Mouse (Mus musculus) lung, embryonic 14.5 days (tissue): ENCODE data around the gene Zfyve21. TPM values are rescaled to one million over a fixed set of nuclear protein-coding genes. Genes with fewer than 3 reads are reported as not detected.

ENCODE experiments used
- ATAC-seq: fragments of 200-750 bp; cut with Nextera tagmentation; 2 replicates; pipeline ENCODE4 v1.8.0; 2017; ENCODE audit warnings: mild to moderate bottlenecking, moderate TSS enrichment, moderate library complexity; ENCODE audit not compliant: insufficient read depth
- DNase-seq: peaks from one replicate; pipeline ENCODE4 v3.0.0-alpha.2; 2015
- H3K27ac ChIP-seq: fragments of 300-500 bp; sonication (generic); 2 replicates; pipeline ENCODE4 v1.5.1; 2014; ENCODE audit warnings: low read depth, mild to moderate bottlenecking, moderate library complexity
- H3K27me3 ChIP-seq: fragments of 300-500 bp; sonication (generic); 2 replicates; pipeline ENCODE4 v1.6.1; 2014; ENCODE audit warnings: low read length, control low read depth; ENCODE audit not compliant: insufficient read depth
- H3K36me3 ChIP-seq: fragments of 300-500 bp; sonication (generic); 2 replicates; pipeline ENCODE4 v1.6.1; 2014; ENCODE audit warnings: control low read depth; ENCODE audit not compliant: insufficient read depth
- H3K4me1 ChIP-seq: fragments of 300-500 bp; sonication (generic); 2 replicates; pipeline ENCODE4 v1.6.1; 2014; ENCODE audit warnings: antibody characterized with exemption, control low read depth; ENCODE audit not compliant: insufficient read depth
- H3K4me2 ChIP-seq: fragments of 300-500 bp; sonication (generic); 2 replicates; pipeline ENCODE4 v1.6.1; 2014; ENCODE audit warnings: mild to moderate bottlenecking
- H3K4me3 ChIP-seq: fragments of 300-500 bp; sonication (generic); 2 replicates; pipeline ENCODE4 v1.5.1; 2014; ENCODE audit warnings: low read depth, low read length
- H3K9ac ChIP-seq: fragments of 300-500 bp; sonication (generic); 2 replicates; pipeline ENCODE4 v1.6.1; 2014
- H3K9me3 ChIP-seq: fragments of 300-500 bp; sonication (generic); 2 replicates; pipeline ENCODE4 v1.6.1; 2016; ENCODE audit warnings: low read depth, low read length, control low read depth
- CTCF ChIP-seq: IDR thresholded peaks from 2 replicates; pipeline ENCODE4 v1.5.1; 2016; ENCODE audit warnings: antibody characterized with exemption, low read depth
- WGBS: fragments of 180-500 bp; shearing (Covaris S2); extraction: QIAGEN DNeasy Blood & Tissue Kit; methylation state at CpG from one replicate; pipeline ENCODE4 v1.1.7; 2014; 5-methylcytosine and 5-hydroxymethylcytosine counted together
- polyA plus RNA-seq: library from polyadenylated mRNA; unstranded; fragments of >200 nt; fragmentation: Nextera tagmentation; extraction: Ambion mirVana; gene quantifications from 2 replicates; pipeline ENCODE4 v1.2.1, GENCODE M21; 2014

Zfyve21 gene
- polyA plus RNA-seq, 1 experiment from 2014 or later = 111 TPM

DNA sequence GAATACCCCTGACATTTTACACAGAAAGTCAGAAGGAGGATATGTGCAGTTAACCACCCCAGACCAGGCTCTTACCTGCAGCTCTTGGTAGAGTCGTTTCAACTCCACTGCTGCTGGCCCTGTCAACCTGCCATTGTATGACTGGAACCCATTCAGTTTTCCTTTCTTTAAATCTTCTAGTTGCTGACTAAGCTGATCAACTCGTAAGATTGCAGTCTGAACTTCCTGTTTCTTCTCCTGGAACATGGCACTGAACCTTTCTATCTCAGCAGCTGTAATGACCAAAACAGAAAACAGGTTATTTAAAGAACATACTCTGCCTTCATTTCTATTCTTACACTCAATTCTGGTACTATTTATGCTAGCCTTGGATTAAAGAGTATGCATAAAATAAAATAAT lies 29.5 kb downstream of the Zfyve21 start:
- Histone ChIP-seq H3K4me3 (no peak overlapping the region), H3K27ac (no peak overlapping the region), H3K9me3 (no peaks in the 10 kb centered on the region), H3K4me1 (no peaks in the 10 kb centered on the region), H3K4me2 (no peak overlapping the region), H3K36me3 (peaks cover 38% of the 10 kb centered on the region), H3K27me3 (no peaks in the 10 kb centered on the region), H3K9ac (no peak overlapping the region)
- DNase-seq (no peak), ATAC-seq (no peak)
- WGBS = 47% methylated on average over 2 of the region's 2 CpGs
- no peak for TF ChIP-seq CTCF

DNA sequence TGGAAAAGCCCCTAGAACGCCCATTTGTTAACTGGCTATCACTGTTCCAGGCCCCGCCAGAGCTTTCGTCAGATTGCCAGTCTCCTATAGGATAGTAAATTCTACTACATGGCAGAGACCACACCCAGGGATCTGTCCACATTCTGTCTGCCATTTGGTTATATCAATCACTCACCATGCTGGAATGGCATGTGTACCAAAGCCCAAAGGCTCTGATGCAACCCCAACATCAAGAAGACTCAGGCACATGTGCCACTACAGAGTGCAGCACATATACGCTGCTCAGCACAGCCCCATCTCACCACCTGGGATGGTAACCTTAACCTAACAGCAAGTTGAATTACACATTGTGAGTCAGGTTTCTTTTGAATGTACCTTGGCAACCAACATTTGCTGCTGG lies 32.0 kb downstream of the Zfyve21 start:
- no peak for DNase-seq
- WGBS = 90% methylated on average over 4 of the region's 4 CpGs
- no peak for TF ChIP-seq CTCF
- H3K9ac ChIP-seq = no peak overlapping the region
- no peaks in the 10 kb centered on the region for H3K4me1 ChIP-seq
- ATAC-seq = no peak
- H3K27me3 ChIP-seq = no peaks in the 10 kb centered on the region
- H3K4me2 ChIP-seq = no peak overlapping the region
- peaks cover 18% of the 10 kb centered on the region; the same call in 1 of the 2 replicates for H3K36me3 ChIP-seq
- no peak overlapping the region for H3K4me3 ChIP-seq
- no peak overlapping the region for H3K27ac ChIP-seq
- no peaks in the 10 kb centered on the region for H3K9me3 ChIP-seq

GRCm38 (mm10) chr12:111846815-111847214 lies 32.8 kb downstream of the Zfyve21 start:
- Histone ChIP-seq H3K4me2 (no peak overlapping the region), H3K4me1 (no peaks in the 10 kb centered on the region), H3K9me3 (no peaks in the 10 kb centered on the region), H3K27me3 (no peaks in the 10 kb centered on the region), H3K4me3 (no peak overlapping the region), H3K36me3 (peaks cover 11% of the 10 kb centered on the region; the same call in 1 of the 2 replicates), H3K27ac (no peak overlapping the region), H3K9ac (no peak overlapping the region)
- no peak for TF ChIP-seq CTCF
- DNase-seq (no peak), ATAC-seq (no peak)
- WGBS = 78% methylated on average over 10 of the region's 10 CpGs

- H3K36me3 ChIP-seq = peaks cover 1% of the 10 kb centered on the region; the same call in 1 of the 2 replicates
- no peak overlapping the region for H3K4me3 ChIP-seq
- H3K4me1 ChIP-seq = no peaks in the 10 kb centered on the region
- WGBS = 67% methylated on average over 9 of the region's 9 CpGs
- TF ChIP-seq CTCF = no peak
- no peak overlapping the region for H3K4me2 ChIP-seq
- no peak for DNase-seq
- no peaks in the 10 kb centered on the region for H3K27me3 ChIP-seq
- no peak for ATAC-seq
- H3K27ac ChIP-seq = no peak overlapping the region
- H3K9me3 ChIP-seq = no peaks in the 10 kb centered on the region
- H3K9ac ChIP-seq = no peak overlapping the region
Measured at GRCm38 (mm10) chr12:111848300-111848798, 34.4 kb downstream of the Zfyve21 start.

- WGBS = 58% methylated on average over 2 of the region's 2 CpGs
- H3K36me3 ChIP-seq = no peaks in the 10 kb centered on the region
- ATAC-seq = no peak
- no peaks in the 10 kb centered on the region for H3K4me1 ChIP-seq
- no peaks in the 10 kb centered on the region for H3K9me3 ChIP-seq
- H3K9ac ChIP-seq = no peak overlapping the region
- DNase-seq = peak; percentile 14
- H3K27me3 ChIP-seq = no peaks in the 10 kb centered on the region
- TF ChIP-seq CTCF = peak; percentile 37
- no peak overlapping the region for H3K27ac ChIP-seq
- H3K4me2 ChIP-seq = no peak overlapping the region
- no peak overlapping the region for H3K4me3 ChIP-seq
Measured at GRCm38 (mm10) chr12:111851235-111851634, 37.3 kb downstream of the Zfyve21 start.

DNA sequence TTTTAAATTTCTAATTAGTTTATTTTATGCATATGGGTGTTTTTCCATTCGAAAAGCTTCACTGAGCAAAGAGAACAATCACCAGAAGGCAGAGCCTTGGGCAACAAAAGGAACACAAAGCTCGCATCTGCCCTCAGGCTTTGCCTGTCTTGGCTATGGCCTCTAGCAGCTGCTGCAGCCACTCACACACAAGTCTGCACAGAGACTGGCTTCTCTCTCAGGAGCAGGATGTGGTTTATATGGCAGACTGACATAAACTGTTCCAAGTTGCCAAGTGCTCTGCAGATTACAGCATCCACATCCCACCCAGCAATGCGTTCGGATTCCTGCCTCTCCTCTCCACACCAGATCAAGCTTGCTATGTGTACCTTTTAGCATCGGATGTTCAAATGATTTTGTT lies 37.8 kb downstream of the Zfyve21 start:
- WGBS = 75% methylated on average over 5 of the region's 5 CpGs

GRCm38 (mm10) chr12:111853011-111853436 lies 39.1 kb downstream of the Zfyve21 start:
- ATAC-seq = no peak

More for the DNA sequence above, 37.8 kb downstream of the Zfyve21 start:
- H3K36me3 ChIP-seq = no peaks in the 10 kb centered on the region
- no peaks in the 10 kb centered on the region for H3K4me1 ChIP-seq
- no peak overlapping the region for H3K27ac ChIP-seq
- H3K9me3 ChIP-seq = no peaks in the 10 kb centered on the region
- no peak overlapping the region for H3K4me2 ChIP-seq
- H3K27me3 ChIP-seq = no peaks in the 10 kb centered on the region
- ATAC-seq = no peak
- no peak overlapping the region for H3K9ac ChIP-seq
- TF ChIP-seq CTCF = no peak
- H3K4me3 ChIP-seq = no peak overlapping the region
- no peak for DNase-seq

More at GRCm38 (mm10) chr12:111853011-111853436, 39.1 kb downstream of the Zfyve21 start:
- DNase-seq = peak; percentile 15
- Histone ChIP-seq H3K9me3 (no peaks in the 10 kb centered on the region), H3K4me1 (no peaks in the 10 kb centered on the region), H3K27ac (no peak overlapping the region), H3K4me3 (no peak overlapping the region), H3K36me3 (no peaks in the 10 kb centered on the region; the same call in 1 of the 2 replicates), H3K9ac (no peak overlapping the region), H3K27me3 (no peaks in the 10 kb centered on the region), H3K4me2 (no peak overlapping the region)
- 45% methylated on average over 10 of the region's 10 CpGs for WGBS
- no peak for TF ChIP-seq CTCF
